Mouse (Mus musculus) cerebellum, adult 2 months (tissue): ENCODE data around the gene 1700029J07Rik. TPM values are rescaled to one million over a fixed set of nuclear protein-coding genes. Genes with fewer than 3 reads are reported as not detected.

Experiments used
- DNase-seq, 2 experiments: peaks; one replicate each; pipeline ENCODE4 v3.0.0; 2021
- H3K27ac ChIP-seq: fragments of 200-500 bp; 2 replicates; pipeline ENCODE4 v1.5.1; 2012; ENCODE audit warnings: low read length, control low read depth, inconsistent platforms; ENCODE audit not compliant: insufficient read depth
- H3K27me3 ChIP-seq: fragments of 200-500 bp; 2 replicates; pipeline ENCODE4 v1.6.1; 2012; ENCODE audit warnings: inconsistent platforms, mild to moderate bottlenecking, low read length, moderate library complexity; ENCODE audit not compliant: control insufficient read depth, insufficient read depth
- H3K4me1 ChIP-seq: fragments of 200-500 bp; 2 replicates; pipeline ENCODE4 v1.6.1; 2011; ENCODE audit warnings: low read length; ENCODE audit not compliant: control insufficient read depth, insufficient read depth
- H3K4me3 ChIP-seq: fragments of 200-500 bp; replicated peaks from 2 replicates; pipeline ENCODE3; 2011; ENCODE audit warnings: mild to moderate bottlenecking, low read depth, low read length, control low read depth; ENCODE audit not compliant: insufficient read depth
- CTCF ChIP-seq: fragments of 200-500 bp; IDR thresholded peaks from 2 replicates; pipeline ENCODE4 v1.5.1; 2011; ENCODE audit warnings: low read depth, mild to moderate bottlenecking, control low read depth, low read length, moderate library complexity, borderline replicate concordance; ENCODE audit not compliant: insufficient read depth
- POLR2A ChIP-seq: fragments of 200-500 bp; IDR thresholded peaks from 2 replicates; pipeline ENCODE4 v1.6.1; 2011; ENCODE audit warnings: low read length, control low read depth, borderline replicate concordance; ENCODE audit not compliant: insufficient read depth
- WGBS: fragments of 180-500 bp; shearing (Covaris S2); methylation state at CpG from one replicate; pipeline ENCODE4 v1.1.7; 2018; 5-methylcytosine and 5-hydroxymethylcytosine counted together
- polyA plus RNA-seq: library from polyadenylated mRNA; depleted of rRNA; stranded (reverse); fragments of >200 nt; gene quantifications from 2 replicates; pipeline ENCODE4 v1.2.3, GENCODE M21; 2012

Gene 1700029J07Rik
- polyA plus RNA-seq, 1 experiment, result 5.1 TPM

GRCm38 (mm10) chr8:45934582-45935014, 40.5 kb downstream of the 1700029J07Rik start, which contains the start of gene Ccdc110:
Ccdc110 (plus strand) TSS chr8:45934619.
- no peak within 1 kb of the TSS for H3K27ac ChIP-seq
- DNase-seq, result peak; percentile 85 to 90
- no peaks in the 10 kb centered on the region for H3K4me1 ChIP-seq

GRCm38 (mm10) chr8:45922116-45922515, 52.9 kb downstream of the 1700029J07Rik start:
- no peak overlapping the region for H3K27ac ChIP-seq
- no peak overlapping the region for H3K4me3 ChIP-seq
- H3K27me3 ChIP-seq, result no peaks in the 10 kb centered on the region
- no peak for TF ChIP-seq CTCF
- TF ChIP-seq POLR2A, result no peak
- WGBS, result 89% methylated on average over 7 of the region's 7 CpGs
- no peak for DNase-seq
- no peaks in the 10 kb centered on the region for H3K4me1 ChIP-seq

More at GRCm38 (mm10) chr8:45934582-45935014, 40.5 kb downstream of the 1700029J07Rik start, which contains the start of gene Ccdc110:
- under 1% methylated on average over 23 of the region's 23 CpGs for WGBS
- peak within 1 kb of the TSS; percentile 36 for H3K4me3 ChIP-seq
- H3K27me3 ChIP-seq, result no peaks in the 10 kb centered on the region; the same call in 1 of the 2 replicates
- TF ChIP-seq POLR2A (no peak), CTCF (peak; percentile 99)

- no peaks in the 10 kb centered on the region for H3K27me3 ChIP-seq
- no peak overlapping the region for H3K4me3 ChIP-seq
- H3K27ac ChIP-seq, result no peak overlapping the region
- WGBS, result 89% methylated on average over 7 of the region's 7 CpGs
- H3K4me1 ChIP-seq, result no peaks in the 10 kb centered on the region
- DNase-seq, result no peak
- no peak for TF ChIP-seq CTCF
- TF ChIP-seq POLR2A, result no peak
These were observed 54.7 kb downstream of the 1700029J07Rik start for GRCm38 (mm10) chr8:45920392-45920791.

GRCm38 (mm10) chr8:45918891-45919290, 56.2 kb downstream of the 1700029J07Rik start:
- Histone ChIP-seq H3K4me1 (no peaks in the 10 kb centered on the region), H3K4me3 (no peak overlapping the region), H3K27me3 (no peaks in the 10 kb centered on the region), H3K27ac (no peak overlapping the region)
- no peak for DNase-seq
- 86% methylated on average over 15 of the region's 15 CpGs for WGBS
- TF ChIP-seq POLR2A (no peak), CTCF (no peak)

GRCm38 (mm10) chr8:45917040-45917679, 57.9 kb downstream of the 1700029J07Rik start:
- H3K4me3 ChIP-seq, result no peak overlapping the region
- WGBS, result 67% methylated on average over 20 of the region's 20 CpGs
- H3K27me3 ChIP-seq, result no peaks in the 10 kb centered on the region
- no peaks in the 10 kb centered on the region for H3K4me1 ChIP-seq
- TF ChIP-seq POLR2A, result no peak
- TF ChIP-seq CTCF, result no peak
- H3K27ac ChIP-seq, result no peak overlapping the region
- DNase-seq, result no peak

GRCm38 (mm10) chr8:45916496-45916895, 58.6 kb downstream of the 1700029J07Rik start:
- no peak for DNase-seq
- Histone ChIP-seq H3K4me3 (no peak overlapping the region), H3K4me1 (no peaks in the 10 kb centered on the region), H3K27ac (no peak overlapping the region), H3K27me3 (no peaks in the 10 kb centered on the region)
- 84% methylated on average over 3 of the region's 3 CpGs for WGBS
- TF ChIP-seq CTCF (no peak), POLR2A (no peak)

- 91% methylated on average over 11 of the region's 11 CpGs for WGBS
- no peak for DNase-seq
- no peak for TF ChIP-seq CTCF
- no peak for TF ChIP-seq POLR2A
- H3K4me3 ChIP-seq, result no peak overlapping the region
- no peaks in the 10 kb centered on the region for H3K4me1 ChIP-seq
- no peaks in the 10 kb centered on the region for H3K27me3 ChIP-seq
- no peak overlapping the region for H3K27ac ChIP-seq
These were observed 61.3 kb downstream of the 1700029J07Rik start for GRCm38 (mm10) chr8:45913707-45914106.

- TF ChIP-seq POLR2A (no peak), CTCF (no peak)
- 97% methylated on average over 4 of the region's 4 CpGs for WGBS
- no peak for DNase-seq
- Histone ChIP-seq H3K27ac (no peak overlapping the region), H3K4me3 (no peak overlapping the region), H3K4me1 (no peaks in the 10 kb centered on the region), H3K27me3 (no peaks in the 10 kb centered on the region)
These were observed 68.8 kb downstream of the 1700029J07Rik start for GRCm38 (mm10) chr8:45906251-45906619.
